Mouse (Mus musculus) stomach, postnatal 0 days (tissue): ENCODE results near the gene Pam16. TPM values are rescaled to one million over a fixed set of nuclear protein-coding genes. Genes with fewer than 3 reads are reported as not detected.
A peak's percentile ranks its signal among the peaks of the same experiment; 100 is the strongest.

ENCODE experiments used
- ATAC-seq: fragments of 200-750 bp; cut with Nextera tagmentation; 2 replicates; pipeline ENCODE4 v1.8.0; 2017; ENCODE audit not compliant: low FRiP score, low TSS enrichment
- DNase-seq: peaks from one replicate; pipeline ENCODE4 v3.0.0-alpha.2; 2016; ENCODE audit warnings: low spot score
- H3K27ac ChIP-seq: fragments of 300-500 bp; sonication (generic); replicated peaks from 2 replicates; pipeline ENCODE4 v1.5.1; 2014; ENCODE audit warnings: mild to moderate bottlenecking, control low read depth
- H3K27me3 ChIP-seq: fragments of 300-500 bp; sonication (generic); 2 replicates; pipeline ENCODE4 v1.6.1; 2014; ENCODE audit warnings: low read length; ENCODE audit not compliant: control insufficient read depth, insufficient read depth
- H3K36me3 ChIP-seq: fragments of 300-500 bp; sonication (generic); 2 replicates; pipeline ENCODE4 v1.6.1; 2014; ENCODE audit warnings: low read length, mixed read lengths; ENCODE audit not compliant: control insufficient read depth, insufficient read depth
- H3K4me1 ChIP-seq: fragments of 300-500 bp; sonication (generic); replicated peaks from 2 replicates; pipeline ENCODE4 v1.6.1; 2014; ENCODE audit warnings: antibody characterized with exemption; ENCODE audit not compliant: control insufficient read depth, insufficient read depth
- H3K4me2 ChIP-seq: fragments of 300-500 bp; sonication (generic); replicated peaks from 2 replicates; pipeline ENCODE4 v1.6.1; 2014; ENCODE audit warnings: low read depth, mild to moderate bottlenecking, control low read depth, moderate library complexity
- H3K4me3 ChIP-seq: fragments of 300-500 bp; sonication (generic); 2 replicates; pipeline ENCODE4 v1.5.1; 2014; ENCODE audit warnings: low read depth, low read length, control low read depth
- H3K9ac ChIP-seq: fragments of 300-500 bp; sonication (generic); 2 replicates; pipeline ENCODE4 v1.6.1; 2014; ENCODE audit warnings: mild to moderate bottlenecking, low read length, control low read depth, mixed read lengths
- H3K9me3 ChIP-seq: fragments of 300-500 bp; sonication (generic); 2 replicates; pipeline ENCODE4 v1.6.1; 2016; ENCODE audit warnings: low read length; ENCODE audit not compliant: control insufficient read depth
- CTCF ChIP-seq: IDR thresholded peaks from 2 replicates; pipeline ENCODE4 v1.5.1; 2016; ENCODE audit warnings: antibody characterized with exemption, low read depth, mild to moderate bottlenecking, moderate library complexity
- EP300 ChIP-seq: optimal IDR thresholded peaks from 2 replicates; pipeline ENCODE3; 2016; ENCODE audit warnings: antibody characterized with exemption
- WGBS: fragments of 180-500 bp; shearing (Covaris S2); extraction: QIAGEN DNeasy Blood & Tissue Kit; methylation state at CpG from one replicate; pipeline ENCODE4 v1.1.7; 2014; 5-methylcytosine and 5-hydroxymethylcytosine counted together
- polyA plus RNA-seq: library from polyadenylated mRNA; unstranded; fragments of >200 nt; fragmentation: Nextera tagmentation; extraction: Ambion mirVana; gene quantifications from 2 replicates; pipeline ENCODE4 v1.2.1, GENCODE M21; 2015

Gene Pam16
- polyA plus RNA-seq, 1 experiment from 2014 or later = 71.9 TPM

DNA sequence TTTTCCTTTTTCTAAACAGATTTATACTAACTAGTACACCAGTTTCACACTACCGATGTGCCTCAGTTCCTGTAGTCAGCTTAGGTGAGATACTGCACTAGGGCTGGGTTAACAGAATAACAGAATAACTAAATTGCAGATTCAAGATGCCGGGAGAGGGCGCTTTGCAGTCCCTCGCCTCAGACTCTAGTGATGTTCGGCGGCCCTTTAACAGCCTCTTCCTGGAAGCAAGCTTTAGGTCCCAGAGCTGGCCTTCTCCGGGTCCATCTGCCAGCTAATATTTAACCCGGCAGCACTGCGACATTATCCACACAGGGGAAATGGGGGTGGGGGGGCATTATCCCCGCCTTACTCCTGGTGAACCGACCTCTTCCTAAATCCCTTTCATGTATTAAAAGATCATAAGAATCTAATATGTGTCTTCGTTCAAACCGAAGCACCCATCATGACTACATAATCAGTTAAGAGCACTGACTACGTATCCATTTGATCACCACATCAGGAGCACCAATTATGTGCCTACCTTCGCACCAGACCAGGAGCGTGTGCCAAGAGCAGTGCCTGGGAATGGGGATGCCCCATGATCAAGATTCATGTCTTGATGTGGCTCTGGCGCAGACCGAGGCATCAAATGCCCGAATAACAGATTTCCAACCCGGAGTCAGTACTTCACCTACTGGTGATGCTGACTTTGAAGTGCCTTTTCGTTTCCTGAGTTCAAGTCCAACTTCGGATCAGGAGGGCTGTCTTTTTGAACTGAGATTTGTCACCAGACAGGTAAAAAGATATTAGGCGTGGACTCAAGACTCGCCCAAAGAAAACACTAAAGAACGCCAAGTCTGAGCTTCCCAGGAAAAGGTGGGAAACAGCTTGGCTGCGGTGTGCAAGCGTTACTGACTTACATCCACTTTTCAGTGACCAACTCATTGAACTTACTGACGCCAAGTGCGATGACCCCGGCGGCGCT, 31.6 kb downstream of the Pam16 start:
- H3K4me1 ChIP-seq = 0 out of 2 replicates have a peak, but pooled peaks cover 9% of the 10 kb centered on the region
- no peaks in the 10 kb centered on the region for H3K27me3 ChIP-seq
- peak overlapping the region; percentile 69 for H3K4me3 ChIP-seq
- H3K9ac ChIP-seq = peak overlapping the region; percentile 79
- peak overlapping the region; percentile 81 for H3K4me2 ChIP-seq
- H3K27ac ChIP-seq = peak overlapping the region; percentile 88
- 11% methylated on average over 32 of the region's 32 CpGs for WGBS
- DNase-seq = peak; percentile 59
- no peaks in the 10 kb centered on the region for H3K36me3 ChIP-seq
- no peak for ATAC-seq
- H3K9me3 ChIP-seq = no peaks in the 10 kb centered on the region
- TF ChIP-seq CTCF = peak; percentile 77
- no peak for TF ChIP-seq EP300

DNA sequence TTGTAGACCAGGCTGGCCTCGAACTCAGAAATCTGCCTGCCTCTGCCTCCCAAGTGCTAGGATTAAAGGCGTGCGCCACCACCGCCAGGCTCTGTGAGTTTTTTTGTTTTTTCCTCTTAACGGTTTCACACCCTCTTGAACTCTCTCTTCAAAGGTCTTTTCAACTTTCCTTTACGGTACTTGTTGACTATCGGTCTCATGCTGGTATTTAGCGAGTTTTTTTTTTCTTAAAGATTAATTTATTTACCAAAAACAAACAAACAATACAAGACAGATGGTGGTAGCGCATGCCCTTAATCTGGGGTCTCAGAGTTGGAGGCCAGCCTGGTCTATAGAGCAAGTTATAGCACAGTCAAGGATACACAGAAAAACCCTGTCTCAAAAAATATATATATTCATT, 34.6 kb downstream of the Pam16 start:
- no peak overlapping the region for H3K4me3 ChIP-seq
- no peak overlapping the region for H3K9ac ChIP-seq
- no peak overlapping the region for H3K27ac ChIP-seq
- TF ChIP-seq EP300 (no peak), CTCF (no peak)
- peaks cover 3% of the 10 kb centered on the region for H3K4me1 ChIP-seq
- H3K4me2 ChIP-seq = no peak overlapping the region
- WGBS = 94% methylated on average over 9 of the region's 9 CpGs
- ATAC-seq (no peak), DNase-seq (no peak)
- H3K27me3 ChIP-seq = no peaks in the 10 kb centered on the region
- no peaks in the 10 kb centered on the region for H3K36me3 ChIP-seq
- H3K9me3 ChIP-seq = no peaks in the 10 kb centered on the region

DNA sequence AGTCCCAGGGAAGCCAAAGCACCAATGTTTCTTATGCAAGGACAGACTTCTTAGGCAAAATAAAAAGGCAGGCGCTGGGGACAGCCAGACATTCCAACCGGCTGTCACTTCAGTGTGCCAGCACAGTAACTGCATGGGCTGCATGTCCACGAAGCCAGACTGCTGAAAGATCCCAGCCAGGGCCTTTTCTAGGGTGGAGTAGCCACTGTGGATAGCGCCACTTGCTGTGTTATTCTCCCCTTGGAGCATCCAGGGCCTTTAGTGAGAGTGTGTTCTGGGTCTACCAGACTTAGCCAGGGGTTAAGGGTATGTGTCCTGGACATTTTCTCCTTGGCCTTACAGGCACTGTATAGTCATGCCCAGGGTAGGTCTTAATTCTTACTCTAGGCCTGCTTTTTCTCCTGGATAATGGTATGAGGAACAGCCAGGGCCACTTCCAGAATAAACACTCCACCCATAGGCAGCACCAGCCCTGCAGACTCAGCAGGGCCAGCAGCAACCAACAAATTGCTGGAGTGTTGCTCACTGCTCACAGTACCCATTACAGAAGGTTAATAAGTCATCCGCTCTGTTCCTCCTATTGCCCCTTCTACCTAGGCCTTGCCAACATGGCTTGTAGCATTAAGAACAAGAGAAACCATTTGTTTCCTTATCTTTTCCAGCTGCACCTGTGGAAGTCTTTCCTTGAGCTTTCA, 37.1 kb downstream of the Pam16 start:
- peak; percentile 55 for DNase-seq

DNA sequence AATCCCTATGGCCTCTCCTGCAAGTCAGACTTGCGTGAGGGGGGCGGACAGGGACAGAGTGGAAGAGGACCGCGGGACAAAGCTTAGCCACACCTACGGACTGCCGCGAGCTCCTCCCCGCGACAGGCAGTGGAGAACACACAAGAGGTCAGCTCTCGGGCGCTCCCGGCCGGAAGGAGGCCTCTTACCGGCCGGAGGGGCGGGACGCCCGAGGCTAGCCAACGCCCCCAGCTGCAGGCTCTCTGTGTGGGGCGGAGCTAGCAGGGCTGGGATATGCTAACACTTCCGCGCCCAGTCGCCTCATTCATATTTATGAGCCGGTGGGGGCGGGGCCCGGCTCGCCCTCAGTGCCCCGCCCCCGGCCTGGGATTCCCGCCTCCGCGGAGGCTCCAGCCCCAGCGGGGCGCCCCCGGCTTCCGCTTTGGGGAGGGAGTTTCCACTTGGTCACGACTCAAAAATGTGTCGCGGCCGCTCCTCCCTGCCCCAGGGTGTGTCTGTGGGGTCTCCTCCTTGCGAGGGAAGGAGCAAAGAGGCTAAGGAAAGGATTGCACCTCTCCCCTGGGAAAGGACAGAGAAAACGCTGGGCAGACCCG, 38.2 kb downstream of the Pam16 start:
- Histone ChIP-seq H3K36me3 (no peaks in the 10 kb centered on the region), H3K4me1 (peaks cover 3% of the 10 kb centered on the region), H3K27me3 (no peaks in the 10 kb centered on the region), H3K9me3 (no peaks in the 10 kb centered on the region), H3K9ac (peak overlapping the region; percentile 52), H3K4me3 (peak overlapping the region; percentile 41), H3K4me2 (peak overlapping the region; percentile 69), H3K27ac (peak overlapping the region; percentile 93)
- DNase-seq = peak; percentile 99
- peak; percentile 99 for ATAC-seq
- peak; percentile 49 for TF ChIP-seq CTCF
- peak; percentile 73 for TF ChIP-seq EP300
- under 1% methylated on average over 41 of the region's 43 CpGs for WGBS

More for the DNA sequence above, 37.1 kb downstream of the Pam16 start:
- Histone ChIP-seq H3K4me2 (no peak overlapping the region), H3K27me3 (no peaks in the 10 kb centered on the region), H3K9ac (no peak overlapping the region), H3K36me3 (no peaks in the 10 kb centered on the region), H3K4me1 (peaks cover 3% of the 10 kb centered on the region), H3K4me3 (no peak overlapping the region), H3K9me3 (no peaks in the 10 kb centered on the region), H3K27ac (peak overlapping the region; percentile 93)
- WGBS = 44% methylated on average over 5 of the region's 5 CpGs
- ATAC-seq = peak; percentile 30
- TF ChIP-seq EP300 (no peak), CTCF (no peak)

DNA sequence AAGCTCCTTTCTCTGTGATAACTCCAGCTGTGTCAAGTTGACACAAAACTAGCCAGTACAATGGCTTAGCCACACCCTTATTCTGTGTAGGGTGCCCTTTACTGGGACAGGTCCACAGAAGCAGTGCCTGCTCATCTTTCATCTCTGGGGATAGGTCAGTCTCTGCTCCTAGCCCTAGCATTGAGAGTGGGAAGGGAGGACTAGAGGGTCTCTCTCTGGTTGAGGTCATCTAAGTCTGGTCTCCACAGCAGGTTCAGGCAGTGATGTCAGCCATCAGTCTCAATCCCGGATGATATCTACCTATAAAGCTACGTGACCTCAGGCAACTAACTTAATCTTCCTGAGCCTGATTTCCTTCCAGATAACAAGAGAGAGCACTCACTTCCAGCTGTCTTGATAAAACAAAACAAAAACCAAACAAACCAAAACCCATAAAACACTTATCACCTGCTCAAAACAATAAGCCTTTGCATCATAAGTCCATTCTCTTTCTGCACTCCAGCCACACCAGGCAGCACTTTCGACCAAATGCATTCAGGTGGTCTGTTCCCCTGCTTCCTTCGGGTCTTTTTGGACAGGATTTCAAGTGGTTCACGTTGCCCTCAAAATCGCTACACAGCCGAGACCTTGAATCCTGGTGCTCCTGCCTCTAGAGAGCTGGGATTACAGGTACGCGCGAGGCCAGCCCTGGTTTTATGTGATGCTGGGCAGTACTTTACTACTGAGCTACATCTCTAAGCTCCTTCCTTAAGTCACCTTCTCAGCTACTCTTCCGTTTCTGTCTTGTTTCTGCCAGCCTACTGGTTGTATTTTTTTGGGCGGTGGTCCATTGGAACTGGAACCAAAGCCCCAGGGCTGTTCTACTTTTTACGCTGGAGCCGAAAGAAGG, 38.9 kb downstream of the Pam16 start:
- Histone ChIP-seq H3K27me3 (no peaks in the 10 kb centered on the region), H3K9me3 (no peaks in the 10 kb centered on the region), H3K36me3 (no peaks in the 10 kb centered on the region), H3K27ac (peak overlapping the region; percentile 93), H3K4me3 (peak overlapping the region; percentile 41), H3K4me1 (peaks cover 3% of the 10 kb centered on the region), H3K9ac (peak overlapping the region; percentile 52), H3K4me2 (peak overlapping the region; percentile 69)
- TF ChIP-seq CTCF (no peak), EP300 (no peak)
- 5% methylated on average over 14 of the region's 14 CpGs for WGBS
- peak; percentile 36 for DNase-seq
- ATAC-seq = peak; percentile 24
